Comparison of ENCODE assay signal across 13 mouse cellular contexts in genomic region chr1:132128311-132128710, GRCm38 (mm10). TPM values are rescaled to one million over a fixed set of nuclear protein-coding genes. Genes with fewer than 3 reads are reported as not detected.
A peak's percentile ranks its signal among the peaks of the same experiment; 100 is the strongest.
DNase-seq lines count a peak whose midpoint lies in the region; ATAC-seq lines count a peak whose summit lies in the region.
"Had no signal": no experiment of that assay in that cellular context is flagged by ENCODE, and none has a peak within 500 bp of the region (broad histone marks: within the 10 kb centered on the region; RNA-seq: fewer than 3 reads in every experiment).

No protein-coding gene starts in this region.

- 51% methylated on average over 7 of the region's 7 CpGs for WGBS in intestine, embryonic 16.5 days
- 50% methylated on average over 7 of the region's 7 CpGs for WGBS in intestine, embryonic 15.5 days
- 63% methylated on average over 7 of the region's 7 CpGs for WGBS in hindbrain, embryonic 10.5 days

- no peaks in the 10 kb centered on the region for H3K9me3 ChIP-seq in intestine, embryonic 16.5 days (ENCODE audit: control insufficient read depth, low read length)
- no peaks in the 10 kb centered on the region for H3K9me3 ChIP-seq in intestine, embryonic 15.5 days
- no peaks in the 10 kb centered on the region for H3K9me3 ChIP-seq in hindbrain, embryonic 10.5 days
- H3K9me3 ChIP-seq: heart, embryonic 13.5 days; liver, embryonic 15.5 days had no signal

- no peak for ATAC-seq in intestine, embryonic 16.5 days
- no peak for ATAC-seq in intestine, embryonic 15.5 days
- ATAC-seq in monocyte, adult 5-6 weeks (replicated peaks; ENCODE audit: insufficient number of reproducible peaks, low FRiP score, low TSS enrichment, poor library complexity, severe bottlenecking): no peak

- H3K27me3 ChIP-seq in intestine, embryonic 16.5 days (replicated peaks; ENCODE audit: control insufficient read depth, insufficient read depth, low read length): no peaks in the 10 kb centered on the region
- H3K27me3 ChIP-seq in intestine, embryonic 15.5 days (replicated peaks): no peaks in the 10 kb centered on the region
- peaks cover 3% of the 10 kb centered on the region for H3K27me3 ChIP-seq in hindbrain, embryonic 10.5 days (ENCODE audit: insufficient read depth, poor library complexity, severe bottlenecking)
- H3K27me3 ChIP-seq: heart, embryonic 13.5 days; liver, embryonic 15.5 days had no signal

- H3K4me1 ChIP-seq in intestine, embryonic 16.5 days (ENCODE audit: control insufficient read depth, insufficient read depth, low read length): peaks cover 33% of the 10 kb centered on the region
- H3K4me1 ChIP-seq in intestine, embryonic 15.5 days (replicated peaks): peaks cover 33% of the 10 kb centered on the region
- H3K4me1 ChIP-seq in hindbrain, embryonic 10.5 days (replicated peaks): peaks cover 38% of the 10 kb centered on the region

- no peak overlapping the region for H3K9ac ChIP-seq in intestine, embryonic 16.5 days (ENCODE audit: low read depth, low read length)
- H3K9ac ChIP-seq in intestine, embryonic 15.5 days: no peak overlapping the region
- H3K9ac ChIP-seq: heart, embryonic 13.5 days; liver, embryonic 15.5 days had no signal

- no peak overlapping the region for H3K4me3 ChIP-seq in intestine, embryonic 16.5 days (ENCODE audit: low read length)
- no peak overlapping the region for H3K4me3 ChIP-seq in intestine, embryonic 15.5 days (replicated peaks)
- H3K4me3 ChIP-seq in hindbrain, embryonic 10.5 days: no peak overlapping the region
- H3K4me3 ChIP-seq: heart, embryonic 13.5 days; liver, embryonic 15.5 days had no signal

- DNase-seq in Muller cell, postnatal 12 days (ENCODE audit: inconsistent ontology term): peak; percentile 47
- peak; percentile 64 for DNase-seq in adipocyte (ENCODE audit: low spot score)
- DNase-seq in lung, postnatal 10 days: peak; percentile 60
- DNase-seq in hindbrain, embryonic 10.5 days (ENCODE audit: low spot score): no peak
- DNase-seq: adrenal gland, postnatal 36 days; cerebellum, adult 11 months; left cerebral cortex, postnatal 4 days had no signal

- H3K4me2 ChIP-seq in intestine, embryonic 16.5 days (ENCODE audit: low read depth, low read length): no peak overlapping the region
- no peak overlapping the region for H3K4me2 ChIP-seq in intestine, embryonic 15.5 days (replicated peaks)
- H3K4me2 ChIP-seq: heart, embryonic 13.5 days; liver, embryonic 15.5 days; midbrain, embryonic 11.5 days had no signal

- peak overlapping the region; percentile 39 for H3K27ac ChIP-seq in intestine, embryonic 16.5 days (ENCODE audit: low read length)
- no peak overlapping the region for H3K27ac ChIP-seq in intestine, embryonic 15.5 days
- H3K27ac ChIP-seq in hindbrain, embryonic 10.5 days: no peak overlapping the region
- H3K27ac ChIP-seq: heart, embryonic 13.5 days; liver, embryonic 15.5 days had no signal

- H3K36me3 ChIP-seq in intestine, embryonic 16.5 days (ENCODE audit: control insufficient read depth, insufficient read depth, low read length): no peaks in the 10 kb centered on the region
- no peaks in the 10 kb centered on the region for H3K36me3 ChIP-seq in intestine, embryonic 15.5 days
- no peaks in the 10 kb centered on the region for H3K36me3 ChIP-seq in hindbrain, embryonic 10.5 days
- H3K36me3 ChIP-seq: heart, embryonic 13.5 days; liver, embryonic 15.5 days had no signal

RNA-seq across cellular contexts. Expression of gene Cdk18, which starts 11.2 kb away (rescaled TPM):
- polyA plus RNA-seq in intestine, embryonic 16.5 days (2015; fragmentation: Nextera tagmentation; extraction: Ambion mirVana): 16.9 and 20.2 TPM in 2 replicates
- 10.5 and 13.4 TPM in 2 replicates for polyA plus RNA-seq in intestine, embryonic 15.5 days (2015; fragmentation: Nextera tagmentation; extraction: Ambion mirVana)
- polyA plus RNA-seq in hindbrain, embryonic 10.5 days (2016; fragmentation: Nextera tagmentation; extraction: Ambion mirVana): 2.1 and 2.2 TPM in 2 replicates
- total RNA-seq in monocyte, adult 5-6 weeks (2017): 0.43 to 2.9 TPM in 2 of 3 replicates, not detected in the other
